ENCODE assay signal across 20 mouse cellular contexts in the genomic region with DNA sequence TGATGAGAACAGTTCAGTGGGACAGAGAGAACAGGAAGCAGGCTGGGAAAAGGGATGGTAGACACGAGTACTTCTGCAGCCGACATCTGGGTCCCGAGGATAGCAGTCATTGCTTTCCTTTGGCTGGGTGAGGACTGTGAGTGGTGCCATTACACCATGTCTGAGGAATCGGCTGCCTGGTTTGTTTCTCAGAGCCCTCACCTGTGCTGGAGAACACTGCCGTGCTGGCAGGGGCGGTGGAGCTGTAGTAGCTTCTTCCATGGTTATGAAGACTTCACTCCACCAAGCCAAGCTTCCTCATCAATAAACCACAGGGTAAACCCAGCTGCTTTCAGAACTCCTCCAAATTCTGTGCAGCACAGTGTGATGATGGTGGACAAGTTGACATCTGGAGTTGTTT.
"Had no signal": no experiment of that assay in that cellular context is flagged by ENCODE, and none has a peak within 500 bp of the region (broad histone marks: within the 10 kb centered on the region; RNA-seq: fewer than 3 reads in every experiment).

No protein-coding gene starts in this region.

- H3K9me3 ChIP-seq: kidney, embryonic 15.5 days; limb, embryonic 10.5 days; limb, embryonic 13.5 days; liver, embryonic 12.5 days; liver, embryonic 15.5 days; megakaryocyte, embryonic 14.5 days; midbrain, embryonic 10.5 days; neural tube, embryonic 12.5 days had no signal

- H3K4me3 ChIP-seq: kidney, embryonic 15.5 days; limb, embryonic 10.5 days; limb, embryonic 13.5 days; liver, embryonic 12.5 days; liver, embryonic 15.5 days; megakaryocyte, embryonic 14.5 days; midbrain, embryonic 10.5 days; neural tube, embryonic 12.5 days had no signal

- H3K36me3 ChIP-seq: kidney, embryonic 15.5 days; limb, embryonic 10.5 days; limb, embryonic 13.5 days; liver, embryonic 12.5 days; liver, embryonic 15.5 days; midbrain, embryonic 10.5 days; neural tube, embryonic 12.5 days had no signal

- H3K9ac ChIP-seq: kidney, embryonic 15.5 days; limb, embryonic 13.5 days; liver, embryonic 12.5 days; liver, embryonic 15.5 days; neural tube, embryonic 12.5 days had no signal

- DNase-seq: kidney, adult 8-10 months; kidney, postnatal 10 days; kidney, postnatal 36 days; layer of hippocampus, adult 9-11 months; liver; lung, adult 18-20 months; retina, postnatal 1 day; right cerebral cortex, postnatal 25 days; thymus, adult 18-20 months; thymus, postnatal 36 days had no signal

- ATAC-seq: intestine, postnatal 0 days; liver, embryonic 12.5 days had no signal

- H3K27ac ChIP-seq: kidney, embryonic 15.5 days; limb, embryonic 10.5 days; limb, embryonic 13.5 days; liver, embryonic 12.5 days; liver, embryonic 15.5 days; macrophage; midbrain, embryonic 10.5 days; neural tube, embryonic 12.5 days had no signal

- H3K4me2 ChIP-seq: kidney, embryonic 15.5 days; limb, embryonic 13.5 days; liver, embryonic 12.5 days; liver, embryonic 15.5 days; neural tube, embryonic 12.5 days had no signal

- H3K4me1 ChIP-seq: kidney, embryonic 15.5 days; limb, embryonic 10.5 days; limb, embryonic 13.5 days; liver, embryonic 12.5 days; liver, embryonic 15.5 days; midbrain, embryonic 10.5 days; neural tube, embryonic 12.5 days had no signal

- H3K27me3 ChIP-seq: kidney, embryonic 15.5 days; limb, embryonic 13.5 days; liver, embryonic 12.5 days; liver, embryonic 15.5 days; megakaryocyte, embryonic 14.5 days; neural tube, embryonic 12.5 days had no signal
